Mouse (Mus musculus) myocyte (in vitro differentiated cells): ENCODE data around the gene Gapdh.

Experiments used
- CEBPB ChIP-seq: IDR thresholded peaks from 2 replicates; pipeline ENCODE4 v1.6.1; 2011; ENCODE audit warnings: mild to moderate bottlenecking, moderate library complexity; ENCODE audit not compliant: poor library complexity, insufficient read depth, severe bottlenecking
- E2F4 ChIP-seq: IDR thresholded peaks from one replicate; pipeline ENCODE4 v1.6.1; 2011; ENCODE audit warnings: mild to moderate bottlenecking, control low read depth, moderate library complexity; ENCODE audit not compliant: insufficient read depth
- MAX ChIP-seq: IDR thresholded peaks from one replicate; pipeline ENCODE4 v1.6.1; 2011; ENCODE audit warnings: low read depth, mild to moderate bottlenecking, control low read depth
- MYOD1 ChIP-seq, 3 experiments: IDR thresholded peaks; one replicate each; pipeline ENCODE4 v1.6.1; 2011; ENCODE audit warnings: control low read depth in 2 of 3, low read depth in 2 of 3, mild to moderate bottlenecking in 2 of 3, moderate library complexity in 1 of 3; ENCODE audit not compliant: insufficient read length in 2 of 3, control insufficient read depth in 1 of 3
- MYOG ChIP-seq, 3 experiments: IDR thresholded peaks; one replicate each; pipeline ENCODE4 v1.6.1; 2011; ENCODE audit warnings: control low read depth in 2 of 3, low read depth in 2 of 3, mild to moderate bottlenecking in 2 of 3; ENCODE audit not compliant: insufficient read length in 2 of 3, control insufficient read depth in 1 of 3, insufficient read depth in 1 of 3
- POLR2A ChIP-seq: IDR thresholded peaks from one replicate; pipeline ENCODE4 v1.6.1; 2011; ENCODE audit warnings: low read depth, mild to moderate bottlenecking, control low read depth, moderate library complexity; ENCODE audit not compliant: insufficient read length
- POLR2AphosphoS2 ChIP-seq: IDR thresholded peaks from one replicate; pipeline ENCODE4 v1.6.1; 2011; ENCODE audit warnings: low read depth, control low read depth; ENCODE audit not compliant: insufficient read length
- TCF12 ChIP-seq: IDR thresholded peaks from one replicate; pipeline ENCODE4 v1.6.1; 2011; ENCODE audit warnings: mild to moderate bottlenecking, control low read depth; ENCODE audit not compliant: poor library complexity, insufficient read depth, severe bottlenecking
- TCF3 ChIP-seq: IDR thresholded peaks from one replicate; pipeline ENCODE4 v1.6.1; 2011; ENCODE audit warnings: low read depth, control low read depth; ENCODE audit not compliant: insufficient read length
- USF1 ChIP-seq: IDR thresholded peaks from one replicate; pipeline ENCODE4 v1.6.1; 2011; ENCODE audit warnings: low read depth, mild to moderate bottlenecking, control low read depth, moderate library complexity

GRCm38 (mm10) chr6:125210436-125210835, 44.2 kb upstream of the Gapdh start:
- TF ChIP-seq POLR2A, result no peak
- TF ChIP-seq MYOG (IDR thresholded peaks at IDR 0.05; ENCODE audit: control insufficient read depth in 1 of 3, insufficient read depth in 1 of 3, insufficient read length in 2 of 3, low read depth in 2 of 3), result no peak
- no peak for TF ChIP-seq CEBPB
- no peak for TF ChIP-seq POLR2AphosphoS2
- TF ChIP-seq TCF12, result no peak
- no peak for TF ChIP-seq TCF3
- TF ChIP-seq MYOD1 (IDR thresholded peaks at IDR 0.05; ENCODE audit: control insufficient read depth in 1 of 3, insufficient read length in 2 of 3, low read depth in 2 of 3), result no peak
- TF ChIP-seq MAX, result no peak
- no peak for TF ChIP-seq E2F4
- no peak for TF ChIP-seq USF1
